12 mouse cellular contexts compared by ENCODE assay signal in the genomic region with DNA sequence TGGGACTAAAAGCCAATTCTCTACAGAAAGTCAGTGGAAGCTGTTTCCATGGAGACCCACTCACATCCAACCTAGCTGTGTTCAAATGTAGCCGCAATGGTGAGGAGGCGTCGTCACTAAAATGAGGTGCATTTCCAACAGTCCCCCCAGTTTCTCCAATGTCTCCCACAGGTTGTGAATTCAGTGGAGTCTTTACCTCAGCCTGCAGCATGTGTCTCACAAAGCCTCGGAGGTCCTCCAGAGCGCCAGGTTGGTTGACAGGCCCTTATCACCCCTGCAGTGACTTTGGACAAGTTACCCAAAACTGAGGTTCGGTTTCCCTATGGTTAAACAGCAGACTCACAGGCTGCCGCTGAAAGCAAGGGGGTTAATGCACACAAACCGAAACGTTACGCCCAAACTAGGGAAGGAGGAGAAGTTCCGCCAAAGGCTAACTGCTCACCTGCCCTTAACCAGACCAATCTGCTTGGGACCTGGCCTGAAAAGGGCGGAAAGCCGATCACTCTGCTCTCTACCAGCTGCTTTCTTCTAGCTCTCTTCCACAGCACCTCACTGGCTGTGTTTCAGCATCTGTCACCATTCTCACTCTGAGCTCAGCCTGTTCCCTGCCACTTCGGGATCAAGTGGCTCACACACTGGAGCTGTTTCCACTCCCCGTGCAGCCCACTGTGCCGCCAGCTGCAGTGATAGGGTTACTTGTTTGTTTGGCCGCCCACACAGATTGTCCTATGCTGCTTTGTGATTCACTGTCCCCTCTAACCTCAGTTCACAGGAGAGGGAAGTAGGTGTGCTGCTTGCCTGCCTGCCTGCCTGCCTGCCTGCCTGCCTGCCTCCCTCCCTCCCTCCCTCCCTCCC. TPM values are rescaled to one million over a fixed set of nuclear protein-coding genes. Genes with fewer than 3 reads are reported as not detected.
A peak's percentile ranks its signal among the peaks of the same experiment; 100 is the strongest.
DNase-seq lines count a peak whose midpoint lies in the region; ATAC-seq lines count a peak whose summit lies in the region.
"Had no signal": no experiment of that assay in that cellular context is flagged by ENCODE, and none has a peak within 500 bp of the region (broad histone marks: within the 10 kb centered on the region; RNA-seq: fewer than 3 reads in every experiment).

No protein-coding gene starts in this region.

- H3K4me2 ChIP-seq in heart, embryonic 12.5 days, result peak overlapping the region; percentile 45

- H3K9me3 ChIP-seq in heart, embryonic 12.5 days (replicated peaks), result no peaks in the 10 kb centered on the region

- no peak overlapping the region for H3K27ac ChIP-seq in heart, embryonic 12.5 days (ENCODE audit: poor library complexity, severe bottlenecking)

- H3K9ac ChIP-seq in heart, embryonic 12.5 days, result peak overlapping the region; percentile 53

- H3K27me3 ChIP-seq in heart, embryonic 12.5 days (replicated peaks), result peaks cover 47% of the 10 kb centered on the region

- no peaks in the 10 kb centered on the region for H3K36me3 ChIP-seq in heart, embryonic 12.5 days

- DNase-seq in heart, postnatal 4 days, result no peak
- DNase-seq in thymus, postnatal 4 days, result peak; percentile 30
- no peak for DNase-seq in thymus, postnatal 25 days
- peak; percentile 54 to 60 for DNase-seq in left cerebral cortex, postnatal 14 days (ENCODE audit: low spot score in 2 of 2)
- DNase-seq in spleen, adult 18-20 months, result no peak
- DNase-seq in cerebellum, postnatal 4 days (ENCODE audit: low spot score in 2 of 2), result no peak
- DNase-seq in ovary, postnatal 36 days (ENCODE audit: low spot score), result no peak

- intact Hi-C loops in left cerebral cortex, postnatal 14 days (cut with DNase I), result loop anchor here (2.0 kb wide), 1 partner anchor 32 kb away; no protein-coding TSS in a partner anchor

- 16% methylated on average over 17 of the region's 17 CpGs for WGBS in heart, embryonic 12.5 days

- H3K4me3 ChIP-seq in heart, embryonic 12.5 days, result peak overlapping the region; percentile 9; the same call in 1 of the 2 replicates
- H3K4me3 ChIP-seq: erythroblast, embryonic 14.5 days had no signal

- no peak for ATAC-seq in heart, embryonic 12.5 days (ENCODE audit: insufficient number of reproducible peaks, low FRiP score)

- peaks cover 18% of the 10 kb centered on the region for H3K4me1 ChIP-seq in heart, embryonic 12.5 days (replicated peaks)

RNA-seq across cellular contexts. Expression of a gene that starts 1.6 kb away (rescaled TPM):
- 9.9 and 10.1 TPM in 2 replicates for polyA plus RNA-seq in heart, embryonic 12.5 days (2016; fragmentation: Nextera tagmentation; extraction: Ambion mirVana)
- total RNA-seq in heart, postnatal 4 days (2021), result 1 to 10 TPM; 5.1 to 5.8 TPM
- total RNA-seq in left cerebral cortex, postnatal 14 days (2021), result 10 to 100 TPM; 64.7 to 70.0 TPM
- polyA plus RNA-seq: erythroblast, embryonic 14.5 days had no signal

RNA-seq across cellular contexts. Expression of a gene that starts 6.7 kb away (rescaled TPM):
- polyA plus RNA-seq in heart, embryonic 12.5 days (2016; fragmentation: Nextera tagmentation; extraction: Ambion mirVana), result 0.04 TPM in 1 of 2 replicates, not detected in the other
- not detected for total RNA-seq in heart, postnatal 4 days (2021)
- total RNA-seq in left cerebral cortex, postnatal 14 days (2021), result not detected
- polyA plus RNA-seq: erythroblast, embryonic 14.5 days had no signal

RNA-seq across cellular contexts. Expression of a gene that starts 44.0 kb away (rescaled TPM):
- not detected in 2 replicates for polyA plus RNA-seq in heart, embryonic 12.5 days (2016; fragmentation: Nextera tagmentation; extraction: Ambion mirVana)
- total RNA-seq in heart, postnatal 4 days (2021), result not detected
- total RNA-seq in left cerebral cortex, postnatal 14 days (2021), result not detected
- polyA plus RNA-seq: erythroblast, embryonic 14.5 days; intestine, embryonic 14.5 days; lung, embryonic 16.5 days; small intestine, adult 2 months had no signal

Comparison
In these comparisons a context has a peak if more than half of its experiments do, and no peak if none do; other contexts are left out.
1. DNase-seq: peak in thymus, postnatal 4 days (single experiment) and left cerebral cortex, postnatal 14 days (2 of 2); none in heart, postnatal 4 days (single experiment), thymus, postnatal 25 days (single experiment), spleen, adult 18-20 months (0 of 2), cerebellum, postnatal 4 days (0 of 2) and ovary, postnatal 36 days (single experiment).
2. RNA of a gene that starts 1.6 kb away (total RNA-seq): 64.7 to 70.0 TPM in left cerebral cortex, postnatal 14 days; 5.1 to 5.8 TPM in heart, postnatal 4 days; every median in the first group is over 4 times any median in the second.